ENCODE assay signal across 12 mouse cellular contexts in the genomic region with DNA sequence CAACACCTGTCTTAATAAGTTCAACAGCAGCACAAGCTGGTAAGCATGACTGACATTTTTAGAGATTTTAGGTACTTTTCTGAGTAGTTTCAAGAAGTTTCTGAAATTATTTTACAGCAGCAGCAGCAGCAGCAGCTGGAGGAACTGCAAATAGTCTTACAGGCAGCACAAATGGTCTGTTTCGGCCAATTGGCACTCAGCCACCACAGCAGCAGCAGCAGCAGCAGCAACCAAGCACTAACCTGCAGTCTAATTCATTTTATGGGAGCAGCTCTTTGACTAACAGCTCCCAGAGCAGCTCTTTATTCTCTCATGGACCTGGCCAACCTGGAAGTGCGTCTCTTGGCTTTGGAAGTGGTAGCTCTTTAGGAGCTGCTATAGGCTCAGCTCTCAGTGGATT. TPM values are rescaled to one million over a fixed set of nuclear protein-coding genes. Genes with fewer than 3 reads are reported as not detected.
A peak's percentile ranks its signal among the peaks of the same experiment; 100 is the strongest.
DNase-seq lines count a peak whose midpoint lies in the region; ATAC-seq lines count a peak whose summit lies in the region.
"Had no signal": no experiment of that assay in that cellular context is flagged by ENCODE, and none has a peak within 500 bp of the region (broad histone marks: within the 10 kb centered on the region; RNA-seq: fewer than 3 reads in every experiment).

No protein-coding gene starts in this region.

- no peak overlapping the region for H3K4me3 ChIP-seq in kidney, embryonic 15.5 days (replicated peaks)
- H3K4me3 ChIP-seq: embryonic facial prominence, embryonic 15.5 days; forebrain, embryonic 13.5 days; lung, embryonic 15.5 days had no signal

- no peak overlapping the region for H3K27ac ChIP-seq in kidney, embryonic 15.5 days
- H3K27ac ChIP-seq: embryonic facial prominence, embryonic 15.5 days; forebrain, embryonic 13.5 days; lung, embryonic 15.5 days had no signal

- no peaks in the 10 kb centered on the region for H3K4me1 ChIP-seq in kidney, embryonic 15.5 days
- H3K4me1 ChIP-seq: embryonic facial prominence, embryonic 15.5 days; forebrain, embryonic 13.5 days; lung, embryonic 15.5 days had no signal

- H3K27me3 ChIP-seq in kidney, embryonic 15.5 days, result no peaks in the 10 kb centered on the region
- H3K27me3 ChIP-seq: embryonic facial prominence, embryonic 15.5 days; forebrain, embryonic 13.5 days; lung, embryonic 15.5 days had no signal

- 69% methylated on average over 2 of the region's 2 CpGs for WGBS in kidney, embryonic 15.5 days

- no peaks in the 10 kb centered on the region for H3K9me3 ChIP-seq in kidney, embryonic 15.5 days (replicated peaks)
- H3K9me3 ChIP-seq: embryonic facial prominence, embryonic 15.5 days; forebrain, embryonic 13.5 days; lung, embryonic 15.5 days had no signal

- H3K4me2 ChIP-seq in kidney, embryonic 15.5 days, result no peak overlapping the region
- H3K4me2 ChIP-seq: embryonic facial prominence, embryonic 15.5 days; forebrain, embryonic 13.5 days; lung, embryonic 15.5 days; midbrain, embryonic 11.5 days had no signal

- DNase-seq in adrenal gland, postnatal 10 days, result peak; percentile 50
- no peak for DNase-seq in adrenal gland, adult 18-20 months (ENCODE audit: low spot score in 2 of 2)
- peak; percentile 23 for DNase-seq in kidney, adult 11 months
- DNase-seq in adipocyte (ENCODE audit: low spot score), result peak; percentile 19
- DNase-seq in kidney, postnatal 25 days, result peak; percentile 32 to 40
- no peak for DNase-seq in ovary, postnatal 14 days (ENCODE audit: low spot score)
- DNase-seq in urinary bladder, adult 18-20 months (ENCODE audit: low spot score in 2 of 2), result no peak

- ATAC-seq in kidney, embryonic 15.5 days (replicated peaks; ENCODE audit: low FRiP score), result no peak
- ATAC-seq: forebrain, embryonic 13.5 days had no signal

- H3K9ac ChIP-seq in kidney, embryonic 15.5 days, result no peak overlapping the region
- H3K9ac ChIP-seq: embryonic facial prominence, embryonic 15.5 days; forebrain, embryonic 13.5 days; lung, embryonic 15.5 days had no signal

- H3K36me3 ChIP-seq in kidney, embryonic 15.5 days, result peaks cover 58% of the 10 kb centered on the region

RNA-seq across cellular contexts. Expression of gene Sdc1, which starts 42.4 kb away (rescaled TPM):
- total RNA-seq in adrenal gland, postnatal 10 days (2021), result 10 to 100 TPM; 27.2 to 42.0 TPM
- total RNA-seq in adrenal gland, adult 18-20 months (2021), result 10 to 100 TPM in 1 of 2 experiments, 1 to 10 TPM in 1; 7.6 to 15.9 TPM
- polyA plus RNA-seq in kidney, embryonic 15.5 days (2015; fragmentation: Nextera tagmentation; extraction: Ambion mirVana), result 63.7 and 66.7 TPM in 2 replicates

RNA-seq across cellular contexts. Expression of gene Pum2, which starts 54.8 kb away (rescaled TPM):
- total RNA-seq in adrenal gland, postnatal 10 days (2021), result 100 to 1,000 TPM; 131 to 150 TPM
- 100 to 1,000 TPM; 116 to 149 TPM for total RNA-seq in adrenal gland, adult 18-20 months (2021)
- 47.9 and 49.1 TPM in 2 replicates for polyA plus RNA-seq in kidney, embryonic 15.5 days (2015; fragmentation: Nextera tagmentation; extraction: Ambion mirVana)

Comparison
In these comparisons a context has a peak if more than half of its experiments do, and no peak if none do; other contexts are left out.
1. DNase-seq: peak in adrenal gland, postnatal 10 days (single experiment), kidney, adult 11 months (single experiment), adipocyte (single experiment) and kidney, postnatal 25 days (2 of 2); none in adrenal gland, adult 18-20 months (0 of 2), ovary, postnatal 14 days (single experiment) and urinary bladder, adult 18-20 months (0 of 2).